Mouse (Mus musculus): ENCODE measurements at regions not wholly inside any gene's neighbourhood (a gene's known extent, or its start where the extent isn't known, plus 50 kb on each side); places are given as distances from the start of the nearest gene placed in this dataset.

DNA sequence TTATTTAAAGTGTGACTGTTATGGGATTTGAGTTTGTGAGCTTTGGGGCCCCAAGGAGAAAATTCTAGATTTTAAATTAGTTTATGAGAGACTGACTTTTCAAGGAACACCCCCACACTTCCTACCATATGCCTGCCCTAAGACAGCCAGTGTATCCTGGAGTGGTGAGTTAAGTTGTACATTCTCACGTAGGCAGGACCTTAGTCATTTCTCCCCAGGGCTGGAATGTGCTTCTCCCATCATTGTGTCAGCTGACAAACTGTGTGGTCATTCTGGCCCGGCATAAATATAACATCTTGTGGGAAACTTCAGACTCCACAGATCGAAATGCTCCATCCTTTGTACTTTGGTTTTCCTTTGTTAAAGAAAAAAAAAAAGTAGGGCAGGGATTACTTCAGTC is 73.1 kb upstream of the Tfpi start:
- no peak for DNase-seq

- DNase-seq = peak; percentile 12
Observed at GRCm38 (mm10) chr2:84548625-84549024, 72.0 kb upstream of the Tfpi start.

GRCm38 (mm10) chr2:84545676-84546075 is 69.1 kb upstream of the Tfpi start:
- DNase-seq = no peak

GRCm38 (mm10) chr2:84544739-84545138 is 68.2 kb upstream of the Tfpi start:
- no peak for DNase-seq

GRCm38 (mm10) chr2:84544146-84544545 is 67.6 kb upstream of the Tfpi start:
- DNase-seq = no peak

DNA sequence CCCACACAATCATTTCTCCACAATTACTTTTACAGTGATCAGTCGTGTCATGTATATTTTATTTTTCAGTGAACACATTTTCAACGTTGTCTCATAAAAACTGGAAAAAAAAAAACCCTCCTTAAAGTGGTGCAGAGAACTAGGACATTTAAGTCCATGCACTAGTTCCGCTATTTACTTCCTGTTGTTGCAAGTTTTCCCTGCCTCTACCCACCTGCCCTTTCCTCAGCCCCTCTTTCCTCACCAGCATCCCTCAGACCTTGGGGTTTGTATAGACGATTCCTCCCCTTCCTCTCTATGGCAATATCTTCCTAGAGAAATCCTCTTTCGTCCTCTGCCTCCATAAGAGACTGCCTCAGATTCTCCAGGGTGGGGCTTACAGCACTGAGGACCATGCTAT is 64.9 kb upstream of the Tfpi start:
- no peak for DNase-seq

DNA sequence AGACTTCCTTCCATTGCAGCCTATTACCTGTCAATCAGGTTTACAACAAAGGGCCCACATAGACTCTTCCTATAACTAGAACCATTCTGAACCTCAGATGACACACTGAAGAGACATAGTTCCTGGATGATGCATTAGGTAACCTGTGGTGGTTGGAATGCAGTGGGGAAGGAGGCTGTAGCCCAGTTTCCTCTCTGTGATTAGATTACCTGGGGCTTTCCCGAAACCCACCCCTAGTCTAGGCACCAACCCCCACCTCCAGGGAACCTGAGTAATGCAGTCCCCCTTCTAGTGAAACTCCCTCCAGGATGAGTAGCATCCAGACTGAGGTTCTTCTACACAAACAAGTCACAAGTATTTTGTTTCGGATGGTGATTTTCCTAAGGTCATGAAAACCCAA is 62.5 kb upstream of the Tfpi start:
- no peak for DNase-seq

DNA sequence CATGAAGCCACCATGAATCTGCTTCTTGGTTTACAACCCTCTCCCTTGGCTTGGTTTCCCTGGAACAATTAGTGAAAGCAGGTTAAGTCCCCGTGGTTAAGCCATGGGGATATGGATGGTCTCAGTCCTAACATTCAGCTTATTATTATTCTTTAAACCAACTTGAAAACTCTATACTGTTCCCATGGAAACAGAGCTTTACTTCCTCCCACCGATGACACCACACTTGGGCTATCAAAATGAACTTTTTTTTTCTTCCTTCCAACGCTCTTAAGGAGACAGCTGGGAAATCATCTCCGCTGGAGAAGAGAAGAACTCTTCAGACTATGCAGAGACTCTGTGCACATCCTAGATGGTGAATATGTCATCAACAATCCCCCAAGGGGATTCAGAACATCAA is 61.4 kb upstream of the Tfpi start:
- no peak for DNase-seq

- no peak for DNase-seq
Observed at GRCm38 (mm10) chr2:84531215-84531614, 54.6 kb upstream of the Tfpi start.

DNA sequence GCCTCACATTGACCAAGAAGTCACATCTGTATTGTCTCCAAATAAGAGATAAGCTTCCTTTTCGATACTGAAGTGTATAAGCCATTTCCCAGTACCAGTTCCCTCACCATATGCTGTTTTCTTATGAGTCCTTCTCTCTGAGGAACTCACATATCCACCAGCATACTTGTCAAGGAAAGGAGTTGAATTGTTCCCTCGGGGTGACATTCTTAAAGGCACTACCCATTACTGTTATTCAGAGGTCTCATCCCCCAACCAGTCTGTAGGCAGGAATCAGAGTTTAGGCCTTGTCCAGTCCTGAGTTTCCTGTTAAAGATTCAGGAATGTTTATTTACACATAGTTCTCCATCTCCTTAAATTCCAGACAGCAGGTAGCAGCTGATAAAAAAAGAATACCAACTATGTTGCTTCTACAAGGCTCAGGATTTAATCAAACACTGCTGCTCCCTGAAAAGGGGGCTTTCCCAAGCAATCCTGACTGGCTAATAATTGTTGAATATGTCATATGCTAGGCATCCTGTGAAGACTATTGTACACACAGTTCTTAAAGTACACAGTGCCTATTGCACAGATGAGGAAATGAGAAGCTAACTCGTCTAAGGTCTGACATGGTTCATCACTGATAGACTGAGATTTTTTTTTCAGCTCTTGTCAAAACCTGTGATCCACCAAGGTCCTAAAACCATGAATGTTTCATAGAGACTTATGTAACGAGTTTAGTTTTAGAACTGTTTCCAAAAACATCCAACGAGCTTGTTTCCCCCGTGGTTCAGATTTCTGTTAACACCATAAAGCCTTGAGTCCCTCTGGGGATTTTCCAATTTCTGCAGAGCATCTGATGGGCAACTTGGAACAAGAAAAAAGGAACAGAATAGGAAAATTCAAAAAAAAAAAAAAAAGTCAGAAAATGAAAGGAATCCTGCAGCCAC is 52.5 kb upstream of the Tfpi start:
- DNase-seq = no peak

All from gastrocnemius, postnatal 10 days (tissue).